Mouse (Mus musculus) neural tube, embryonic 11.5 days (tissue): ENCODE results near the gene Samd4. TPM values are rescaled to one million over a fixed set of nuclear protein-coding genes. Genes with fewer than 3 reads are reported as not detected.

Experiments
- ATAC-seq: fragments of 200-750 bp; cut with Nextera tagmentation; 2 replicates; pipeline ENCODE4 v1.8.0; 2017; ENCODE audit warnings: moderate number of reproducible peaks, mild to moderate bottlenecking, moderate TSS enrichment, moderate library complexity; ENCODE audit not compliant: insufficient read depth, low FRiP score, low TSS enrichment
- DNase-seq: peaks from one replicate; pipeline ENCODE4 v3.0.0-alpha.2; 2015; ENCODE audit warnings: low spot score
- H3K27ac ChIP-seq: fragments of 300-500 bp; sonication (generic); 2 replicates; pipeline ENCODE4 v1.5.1; 2014; ENCODE audit warnings: low read depth, mild to moderate bottlenecking, low read length
- H3K27me3 ChIP-seq: fragments of 300-500 bp; sonication (generic); 2 replicates; pipeline ENCODE4 v1.6.1; 2014; ENCODE audit warnings: mild to moderate bottlenecking, low read length, mixed read lengths; ENCODE audit not compliant: control insufficient read depth, insufficient read depth
- H3K36me3 ChIP-seq: fragments of 300-500 bp; sonication (generic); 2 replicates; pipeline ENCODE4 v1.6.1; 2014; ENCODE audit warnings: mild to moderate bottlenecking, low read length, moderate library complexity, mixed read lengths; ENCODE audit not compliant: control insufficient read depth, insufficient read depth
- H3K4me1 ChIP-seq: fragments of 300-500 bp; sonication (generic); 2 replicates; pipeline ENCODE4 v1.6.1; 2014; ENCODE audit warnings: low read length, mixed read lengths; ENCODE audit not compliant: control insufficient read depth, insufficient read depth
- H3K4me2 ChIP-seq: fragments of 300-500 bp; sonication (generic); 2 replicates; pipeline ENCODE4 v1.6.1; 2014; ENCODE audit warnings: low read depth, mild to moderate bottlenecking, moderate library complexity
- H3K4me3 ChIP-seq: fragments of 300-500 bp; sonication (generic); 2 replicates; pipeline ENCODE4 v1.5.1; 2014; ENCODE audit warnings: low read depth, low read length
- H3K9ac ChIP-seq: fragments of 300-500 bp; sonication (generic); 2 replicates; pipeline ENCODE4 v1.6.1; 2014; ENCODE audit warnings: mild to moderate bottlenecking, low read length
- H3K9me3 ChIP-seq: fragments of 300-500 bp; sonication (generic); 2 replicates; pipeline ENCODE4 v1.6.1; 2016; ENCODE audit warnings: low read length; ENCODE audit not compliant: control insufficient read depth
- WGBS: fragments of 180-500 bp; shearing (Covaris S2); extraction: QIAGEN DNeasy Blood & Tissue Kit; methylation state at CpG from one replicate; pipeline ENCODE4 v1.1.7; 2014; 5-methylcytosine and 5-hydroxymethylcytosine counted together
- microRNA-seq: library from miRNA; unstranded; fragments of <30 nt; microRNA quantifications from one replicate; pipeline ENCODE4, GENCODE M21; 2016
- polyA plus RNA-seq: library from polyadenylated mRNA; unstranded; fragments of >200 nt; fragmentation: Nextera tagmentation; extraction: Ambion mirVana; gene quantifications from 2 replicates; pipeline ENCODE4 v1.2.1, GENCODE M21; 2014

The Samd4 gene
- polyA plus RNA-seq, 1 experiment from 2014 or later = 2.5 TPM

- Histone ChIP-seq H3K4me3 (no peak overlapping the region), H3K9ac (no peak overlapping the region), H3K4me1 (no peaks in the 10 kb centered on the region), H3K27me3 (no peaks in the 10 kb centered on the region), H3K9me3 (no peaks in the 10 kb centered on the region), H3K27ac (no peak overlapping the region), H3K36me3 (no peaks in the 10 kb centered on the region), H3K4me2 (no peak overlapping the region)
- DNase-seq = no peak
- no peak for ATAC-seq
- 88% methylated on average over 5 of the region's 5 CpGs for WGBS
Measured at GRCm38 (mm10) chr14:47127987-47128386, 245.3 kb downstream of the Samd4 start.

- WGBS = 86% methylated on average over 10 of the region's 10 CpGs
- ATAC-seq = no peak
- H3K4me3 ChIP-seq = no peak overlapping the region
Measured at GRCm38 (mm10) chr14:47133948-47134347, 251.3 kb downstream of the Samd4 start.

GRCm38 (mm10) chr14:47136637-47137036 is 254.0 kb downstream of the Samd4 start:
- Histone ChIP-seq H3K4me2 (no peak overlapping the region), H3K36me3 (no peaks in the 10 kb centered on the region), H3K27me3 (no peaks in the 10 kb centered on the region), H3K4me3 (no peak overlapping the region), H3K4me1 (no peaks in the 10 kb centered on the region), H3K27ac (no peak overlapping the region), H3K9ac (no peak overlapping the region), H3K9me3 (no peaks in the 10 kb centered on the region)
- WGBS = 85% methylated on average over 5 of the region's 5 CpGs
- DNase-seq = no peak
- ATAC-seq = no peak

More at GRCm38 (mm10) chr14:47133948-47134347, 251.3 kb downstream of the Samd4 start:
- Histone ChIP-seq H3K36me3 (no peaks in the 10 kb centered on the region), H3K9me3 (no peaks in the 10 kb centered on the region), H3K4me1 (no peaks in the 10 kb centered on the region), H3K9ac (no peak overlapping the region), H3K4me2 (no peak overlapping the region), H3K27me3 (no peaks in the 10 kb centered on the region), H3K27ac (no peak overlapping the region)
- DNase-seq = no peak

GRCm38 (mm10) chr14:47138853-47139252 is 256.2 kb downstream of the Samd4 start:
- 76% methylated on average over 3 of the region's 3 CpGs for WGBS
- Histone ChIP-seq H3K4me3 (no peak overlapping the region), H3K9ac (no peak overlapping the region), H3K4me2 (no peak overlapping the region), H3K4me1 (no peaks in the 10 kb centered on the region), H3K36me3 (no peaks in the 10 kb centered on the region), H3K27me3 (no peaks in the 10 kb centered on the region), H3K27ac (no peak overlapping the region), H3K9me3 (no peaks in the 10 kb centered on the region)
- DNase-seq = no peak
- ATAC-seq = no peak

- Histone ChIP-seq H3K27me3 (no peaks in the 10 kb centered on the region), H3K27ac (no peak overlapping the region), H3K9me3 (no peaks in the 10 kb centered on the region), H3K4me3 (no peak overlapping the region), H3K4me2 (no peak overlapping the region), H3K36me3 (no peaks in the 10 kb centered on the region), H3K4me1 (no peaks in the 10 kb centered on the region), H3K9ac (no peak overlapping the region)
- WGBS = 96% methylated on average over 5 of the region's 5 CpGs
- ATAC-seq (no peak), DNase-seq (no peak)
Measured at GRCm38 (mm10) chr14:47144326-47144725, 261.7 kb downstream of the Samd4 start.

GRCm38 (mm10) chr14:47151306-47151705 is 268.7 kb downstream of the Samd4 start:
- no peaks in the 10 kb centered on the region for H3K9me3 ChIP-seq
- no peaks in the 10 kb centered on the region for H3K4me1 ChIP-seq
- ATAC-seq (no peak), DNase-seq (no peak)
- H3K27ac ChIP-seq = no peak overlapping the region
- H3K36me3 ChIP-seq = no peaks in the 10 kb centered on the region
- H3K4me2 ChIP-seq = no peak overlapping the region
- no peak overlapping the region for H3K4me3 ChIP-seq
- H3K27me3 ChIP-seq = no peaks in the 10 kb centered on the region
- H3K9ac ChIP-seq = no peak overlapping the region
- 90% methylated on average over 6 of the region's 6 CpGs for WGBS

- H3K36me3 ChIP-seq = no peaks in the 10 kb centered on the region
- no peak overlapping the region for H3K4me3 ChIP-seq
- H3K4me1 ChIP-seq = no peaks in the 10 kb centered on the region
- no peak overlapping the region for H3K9ac ChIP-seq
- 96% methylated on average over 3 of the region's 3 CpGs for WGBS
- H3K4me2 ChIP-seq = no peak overlapping the region
- H3K27me3 ChIP-seq = no peaks in the 10 kb centered on the region
- no peaks in the 10 kb centered on the region for H3K9me3 ChIP-seq
- DNase-seq = no peak
- no peak overlapping the region for H3K27ac ChIP-seq
- no peak for ATAC-seq
Measured at GRCm38 (mm10) chr14:47154303-47154702, 271.6 kb downstream of the Samd4 start.

Small RNAs within 50 kb of the gene (microRNA-seq; reads per million reads assigned to microRNA genes)
- gene Mir378c = 2.3 reads per million

Other genes starting within 250 kb of the Samd4 start
- gene Cdkn3, start 122.3 kb upstream of the Samd4 start, polyA plus RNA-seq = 38.2 and 41.7 TPM in 2 replicates
- 218 and 224 TPM in 2 replicates for gene Cnih1, start 94.4 kb upstream of the Samd4 start, polyA plus RNA-seq
- gene Gmfb, start 60.6 kb upstream of the Samd4 start, polyA plus RNA-seq = 113 and 121 TPM in 2 replicates
- 29.6 and 33.0 TPM in 2 replicates for gene Cgrrf1, start 50.7 kb upstream of the Samd4 start, polyA plus RNA-seq